Mouse (Mus musculus) heart, postnatal 0 days (tissue): ENCODE results near the gene Lonrf2. TPM values are rescaled to one million over a fixed set of nuclear protein-coding genes. Genes with fewer than 3 reads are reported as not detected.
A peak's percentile ranks its signal among the peaks of the same experiment; 100 is the strongest.

Source experiments
- ATAC-seq: fragments of 200-750 bp; cut with Nextera tagmentation; 2 replicates; pipeline ENCODE4 v1.8.0; 2017; ENCODE audit warnings: low read depth, moderate number of reproducible peaks, moderate library complexity; ENCODE audit not compliant: insufficient read depth
- DNase-seq: peaks from one replicate; pipeline ENCODE4 v3.0.0-alpha.2; 2016; ENCODE audit warnings: low spot score
- H3K27ac ChIP-seq: fragments of 300-500 bp; sonication (generic); 2 replicates; pipeline ENCODE4 v1.5.1; 2014; ENCODE audit warnings: low read depth, mild to moderate bottlenecking
- H3K27me3 ChIP-seq: fragments of 300-500 bp; sonication (generic); 2 replicates; pipeline ENCODE4 v1.6.1; 2014; ENCODE audit warnings: low read length, mixed read lengths; ENCODE audit not compliant: control insufficient read depth, insufficient read depth
- H3K36me3 ChIP-seq: fragments of 300-500 bp; sonication (generic); replicated peaks from 2 replicates; pipeline ENCODE4 v1.6.1; 2014; ENCODE audit warnings: low read length, mixed read lengths; ENCODE audit not compliant: control insufficient read depth, insufficient read depth
- H3K4me1 ChIP-seq: fragments of 300-500 bp; sonication (generic); 2 replicates; pipeline ENCODE4 v1.6.1; 2014; ENCODE audit warnings: antibody characterized with exemption; ENCODE audit not compliant: control insufficient read depth, insufficient read depth
- H3K4me2 ChIP-seq: fragments of 300-500 bp; sonication (generic); 2 replicates; pipeline ENCODE4 v1.6.1; 2014; ENCODE audit warnings: low read depth, mild to moderate bottlenecking, low read length, moderate library complexity
- H3K4me3 ChIP-seq: fragments of 300-500 bp; sonication (generic); 2 replicates; pipeline ENCODE4 v1.5.1; 2014; ENCODE audit warnings: low read depth, low read length
- H3K9ac ChIP-seq: fragments of 300-500 bp; sonication (generic); replicated peaks from 2 replicates; pipeline ENCODE4 v1.6.1; 2014; ENCODE audit warnings: low read depth, low read length, mixed read lengths
- H3K9me3 ChIP-seq: fragments of 300-500 bp; sonication (generic); replicated peaks from 2 replicates; pipeline ENCODE4 v1.6.1; 2016; ENCODE audit warnings: low read length; ENCODE audit not compliant: control insufficient read depth
- CTCF ChIP-seq: IDR thresholded peaks from 2 replicates; pipeline ENCODE4 v1.5.1; 2016; ENCODE audit warnings: antibody characterized with exemption, control low read depth, low read depth
- EP300 ChIP-seq: IDR thresholded peaks from 2 replicates; pipeline ENCODE4 v1.6.1; 2016; ENCODE audit warnings: antibody characterized with exemption, low read depth
- WGBS: fragments of 180-500 bp; shearing (Covaris S2); extraction: QIAGEN DNeasy Blood & Tissue Kit; methylation state at CpG from one replicate; pipeline ENCODE4 v1.1.7; 2014; 5-methylcytosine and 5-hydroxymethylcytosine counted together
- polyA plus RNA-seq: library from polyadenylated mRNA; unstranded; fragments of >200 nt; fragmentation: Nextera tagmentation; extraction: Ambion mirVana; gene quantifications from 2 replicates; pipeline ENCODE4 v1.2.1, GENCODE M21; 2015
- total RNA-seq: library from RNA; depleted of rRNA; stranded (reverse); fragments of >200 nt; gene quantifications from 2 replicates; pipeline ENCODE4 v1.2.3, GENCODE M21; 2014; ENCODE audit warnings: low replicate concordance

Gene Lonrf2
- total and polyA plus RNA-seq, 2 experiments from 2014 or later = 0.33 to 0.42 TPM

GRCm38 (mm10) chr1:38796936-38797335 is 39.6 kb downstream of the Lonrf2 start:
- TF ChIP-seq EP300 = no peak
- no peak for TF ChIP-seq CTCF
- no peak overlapping the region for H3K9ac ChIP-seq
- 64% methylated on average over 6 of the region's 6 CpGs for WGBS

GRCm38 (mm10) chr1:38795496-38795895 is 41.0 kb downstream of the Lonrf2 start:
- no peak for TF ChIP-seq CTCF
- no peak for TF ChIP-seq EP300
- ATAC-seq = no peak
- WGBS = 64% methylated on average over 5 of the region's 5 CpGs
- H3K4me2 ChIP-seq = no peak overlapping the region
- no peaks in the 10 kb centered on the region for H3K36me3 ChIP-seq
- H3K9me3 ChIP-seq = no peaks in the 10 kb centered on the region
- H3K4me1 ChIP-seq = no peaks in the 10 kb centered on the region
- DNase-seq = no peak
- H3K9ac ChIP-seq = no peak overlapping the region
- no peaks in the 10 kb centered on the region for H3K27me3 ChIP-seq
- H3K27ac ChIP-seq = no peak overlapping the region
- no peak overlapping the region for H3K4me3 ChIP-seq

More at GRCm38 (mm10) chr1:38796936-38797335, 39.6 kb downstream of the Lonrf2 start:
- Histone ChIP-seq H3K4me3 (no peak overlapping the region), H3K9me3 (no peaks in the 10 kb centered on the region), H3K27ac (no peak overlapping the region), H3K4me1 (no peaks in the 10 kb centered on the region), H3K36me3 (no peaks in the 10 kb centered on the region), H3K4me2 (no peak overlapping the region), H3K27me3 (no peaks in the 10 kb centered on the region)
- ATAC-seq (no peak), DNase-seq (no peak)

GRCm38 (mm10) chr1:38791016-38791810 is 45.3 kb downstream of the Lonrf2 start:
- WGBS = 67% methylated on average over 9 of the region's 9 CpGs
- H3K36me3 ChIP-seq = no peaks in the 10 kb centered on the region
- H3K27me3 ChIP-seq = no peaks in the 10 kb centered on the region
- DNase-seq = no peak
- no peaks in the 10 kb centered on the region for H3K9me3 ChIP-seq
- no peaks in the 10 kb centered on the region for H3K4me1 ChIP-seq
- H3K4me3 ChIP-seq = no peak overlapping the region
- no peak overlapping the region for H3K9ac ChIP-seq
- H3K4me2 ChIP-seq = no peak overlapping the region
- no peak for ATAC-seq
- no peak overlapping the region for H3K27ac ChIP-seq
- TF ChIP-seq EP300 = no peak

- no peak overlapping the region for H3K4me2 ChIP-seq
- TF ChIP-seq CTCF (no peak), EP300 (no peak)
- no peaks in the 10 kb centered on the region for H3K9me3 ChIP-seq
- no peaks in the 10 kb centered on the region for H3K36me3 ChIP-seq
- ATAC-seq (no peak), DNase-seq (no peak)
- no peak overlapping the region for H3K4me3 ChIP-seq
- H3K27me3 ChIP-seq = no peaks in the 10 kb centered on the region
- 86% methylated on average over 7 of the region's 7 CpGs for WGBS
- H3K4me1 ChIP-seq = no peaks in the 10 kb centered on the region
- no peak overlapping the region for H3K27ac ChIP-seq
- H3K9ac ChIP-seq = no peak overlapping the region
Measured at GRCm38 (mm10) chr1:38789988-38790602, 46.4 kb downstream of the Lonrf2 start.

GRCm38 (mm10) chr1:38788904-38789303 is 47.6 kb downstream of the Lonrf2 start:
- Histone ChIP-seq H3K9me3 (no peaks in the 10 kb centered on the region), H3K4me3 (no peak overlapping the region), H3K27ac (no peak overlapping the region), H3K27me3 (no peaks in the 10 kb centered on the region), H3K4me1 (no peaks in the 10 kb centered on the region), H3K9ac (no peak overlapping the region), H3K4me2 (no peak overlapping the region), H3K36me3 (no peaks in the 10 kb centered on the region)
- DNase-seq = no peak
- TF ChIP-seq EP300 (no peak), CTCF (peak; percentile 49)
- ATAC-seq = no peak
- 70% methylated on average over 3 of the region's 3 CpGs for WGBS
